Mouse (Mus musculus): ENCODE measurements around the gene Fundc1. TPM values are rescaled to one million over a fixed set of nuclear protein-coding genes. Genes with fewer than 3 reads are reported as not detected.

Fundc1 gene
- total RNA-seq, 1 experiment from 2014 or later, result 20.9 TPM

- ATAC-seq (ENCODE audit: extremely low read depth, insufficient number of reproducible peaks, low FRiP score, poor library complexity, severe bottlenecking), result no peak
Measured at GRCm38 (mm10) chrX:17512021-17512602, 60.0 kb downstream of the Fundc1 start.
